Comparison of ENCODE assay signal across 1 mouse cellular context in the genomic region with DNA sequence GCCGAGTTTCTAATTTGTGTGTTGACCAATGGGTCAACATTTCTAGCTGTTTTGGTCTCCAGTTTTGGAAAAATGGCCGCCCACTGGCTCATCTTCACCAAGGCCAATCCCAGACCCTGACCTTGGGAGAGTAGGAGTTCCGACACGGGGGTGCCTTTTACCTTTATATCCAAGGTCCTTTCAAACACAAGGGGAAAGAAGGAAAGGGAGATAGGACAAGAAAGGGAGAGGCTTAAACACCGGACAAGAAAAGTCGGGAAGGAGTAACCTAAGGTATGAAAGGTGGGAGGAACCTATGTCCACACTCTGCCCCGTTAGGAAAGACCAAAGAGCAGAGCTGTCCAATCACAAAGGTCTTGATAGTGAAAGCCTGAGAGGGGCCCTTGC.
TF ChIP-seq lines count a peak whose summit lies in the region.

No protein-coding gene starts in this region.

TF ChIP-seq in ES-E14, 5 proteins besides CTCF, POLR2A, EP300 and RAD21 (continued from another document):
- TF ChIP-seq ZC3H11A (IDR thresholded peaks at IDR 0.05; ENCODE audit: borderline replicate concordance, low read depth, low read length), result no peak
- TF ChIP-seq CHD2 (IDR thresholded peaks at IDR 0.05; ENCODE audit: low read depth, low read length), result no peak
- no peak for TF ChIP-seq MAFK (IDR thresholded peaks at IDR 0.05; ENCODE audit: insufficient read depth, low read depth, low read length)
